Mouse (Mus musculus): ENCODE data around the gene Lrrn4cl.

- no peak for TF ChIP-seq POLR2A (IDR thresholded peaks at IDR 0.05; ENCODE audit: insufficient read length, low read depth)
- TF ChIP-seq POLR2AphosphoS2 (IDR thresholded peaks at IDR 0.05; ENCODE audit: insufficient read length, low read depth): no peak
- no peak for TF ChIP-seq USF1 (IDR thresholded peaks at IDR 0.05; ENCODE audit: low read depth)
- TF ChIP-seq MAX (IDR thresholded peaks at IDR 0.05; ENCODE audit: low read depth): no peak
- TF ChIP-seq MYOD1 (IDR thresholded peaks at IDR 0.05; ENCODE audit: control insufficient read depth in 1 of 3, insufficient read length in 2 of 3, low read depth in 2 of 3): no peak
- TF ChIP-seq TCF12 (IDR thresholded peaks at IDR 0.05; ENCODE audit: insufficient read depth, poor library complexity, severe bottlenecking): no peak
These were observed 48.0 kb downstream of the Lrrn4cl start for GRCm38 (mm10) chr19:8898576-8898975.

All from myocyte (in vitro differentiated cells).